Comparison of ENCODE assay signal across 8 mouse cellular contexts in genomic region chr11:3266079-3266685, GRCm38 (mm10). TPM values are rescaled to one million over a fixed set of nuclear protein-coding genes. Genes with fewer than 3 reads are reported as not detected.
DNase-seq lines count a peak whose midpoint lies in the region; ATAC-seq lines count a peak whose summit lies in the region.

Gene Drg1, minus strand, starts transcription at chr11:3266415.

- peaks cover 24% of the 10 kb centered on the region for H3K36me3 ChIP-seq in hindbrain, embryonic 15.5 days

- peak within 1 kb of the TSS; percentile 69 for H3K4me2 ChIP-seq in hindbrain, embryonic 15.5 days

- peak; percentile 90 for DNase-seq in T-cell, adult 2 months (ENCODE audit: low spot score)
- peak; percentile 87 to 93 for DNase-seq in cerebellum, postnatal 36 days
- peak; percentile 89 to 93 for DNase-seq in frontal cortex, postnatal 36 days (ENCODE audit: low spot score in 2 of 2)
- DNase-seq in left cerebral cortex, adult 11 months (ENCODE audit: low spot score): peak; percentile 84
- DNase-seq in lung, postnatal 4 days: peak; percentile 97 to 98
- DNase-seq in retina, postnatal 7 days (ENCODE audit: low read depth, low spot score): peak; percentile 96
- DNase-seq in urinary bladder, adult 2 months (ENCODE audit: low spot score): peak; percentile 89

- under 1% methylated on average over 62 of the region's 72 CpGs for WGBS in hindbrain, embryonic 15.5 days

- H3K27me3 ChIP-seq in hindbrain, embryonic 15.5 days: no peaks in the 10 kb centered on the region

- H3K9me3 ChIP-seq in hindbrain, embryonic 15.5 days: no peaks in the 10 kb centered on the region

- H3K27ac ChIP-seq in hindbrain, embryonic 15.5 days (replicated peaks): peak within 1 kb of the TSS; percentile 94

- ATAC-seq in hindbrain, embryonic 15.5 days (ENCODE audit: low FRiP score, low read depth): peak; percentile 99

- H3K4me3 ChIP-seq in hindbrain, embryonic 15.5 days: peak within 1 kb of the TSS; percentile 91

- peaks cover 30% of the 10 kb centered on the region for H3K4me1 ChIP-seq in hindbrain, embryonic 15.5 days (replicated peaks)

- peak within 1 kb of the TSS; percentile 97 for H3K9ac ChIP-seq in hindbrain, embryonic 15.5 days

RNA-seq across cellular contexts. Expression of gene Drg1, which starts in this region (rescaled TPM):
- polyA plus RNA-seq in hindbrain, embryonic 15.5 days (2015; fragmentation: Nextera tagmentation; extraction: Ambion mirVana): 205 and 207 TPM in 2 replicates
- polyA plus RNA-seq in urinary bladder, adult 2 months (2012; rRNA removed): 61.2 and 63.8 TPM in 2 replicates

Comparison
In these comparisons a context has a peak if more than half of its experiments do, and no peak if none do; other contexts are left out.
1. Peak in every context shown above with its lines: DNase-seq, ATAC-seq, H3K4me3 ChIP-seq and H3K27ac ChIP-seq.